Mouse (Mus musculus) liver, embryonic 14.5 days (tissue): ENCODE results near the gene Eif2b2.

Source experiments
- CTCF ChIP-seq: IDR thresholded peaks from 2 replicates; pipeline ENCODE4 v1.5.1; 2016; ENCODE audit warnings: antibody characterized with exemption, low read depth, control low read depth
- EP300 ChIP-seq: IDR thresholded peaks from 2 replicates; pipeline ENCODE4 v1.6.1; 2016; ENCODE audit warnings: antibody characterized with exemption, low read depth

GRCm38 (mm10) chr12:85197371-85197770 lies 21.9 kb upstream of the Eif2b2 start:
- no peak for TF ChIP-seq EP300
- no peak for TF ChIP-seq CTCF
